9 mouse cellular contexts compared by ENCODE assay signal in genomic region chr16:5700731-5701255, GRCm38 (mm10).
DNase-seq lines count a peak whose midpoint lies in the region; ATAC-seq and TF ChIP-seq lines count a peak whose summit lies in the region.
"Had no signal": no experiment of that assay in that cellular context is flagged by ENCODE, and none has a peak within 500 bp of the region (broad histone marks: within the 10 kb centered on the region; RNA-seq: fewer than 3 reads in every experiment).

No protein-coding gene starts in this region.

- H3K36me3 ChIP-seq in kidney, postnatal 0 days (ENCODE audit: insufficient read depth, low read length): no peaks in the 10 kb centered on the region
- no peaks in the 10 kb centered on the region for H3K36me3 ChIP-seq in kidney, embryonic 15.5 days
- no peaks in the 10 kb centered on the region for H3K36me3 ChIP-seq in limb, embryonic 14.5 days (ENCODE audit: control insufficient read depth, insufficient read depth, low read length)

- H3K4me2 ChIP-seq in kidney, postnatal 0 days (ENCODE audit: low read length): no peak overlapping the region
- no peak overlapping the region for H3K4me2 ChIP-seq in kidney, embryonic 15.5 days
- H3K4me2 ChIP-seq in limb, embryonic 14.5 days (replicated peaks; ENCODE audit: low read depth, low read length, severe bottlenecking): no peak overlapping the region

- no peak for ATAC-seq in kidney, postnatal 0 days (replicated peaks; ENCODE audit: low FRiP score, low read depth)
- ATAC-seq in kidney, embryonic 15.5 days (replicated peaks; ENCODE audit: low FRiP score): no peak
- no peak for ATAC-seq in limb, embryonic 14.5 days (ENCODE audit: low FRiP score, low read depth)

- no peaks in the 10 kb centered on the region for H3K4me1 ChIP-seq in kidney, postnatal 0 days (replicated peaks; ENCODE audit: insufficient read depth, low read length)
- no peaks in the 10 kb centered on the region for H3K4me1 ChIP-seq in kidney, embryonic 15.5 days
- no peaks in the 10 kb centered on the region for H3K4me1 ChIP-seq in limb, embryonic 14.5 days (ENCODE audit: control insufficient read depth, insufficient read depth, low read length)
- no peaks in the 10 kb centered on the region for H3K4me1 ChIP-seq in cerebellum, adult 2 months (ENCODE audit: control insufficient read depth, insufficient read depth, low read length)

- TF ChIP-seq CTCF in kidney, postnatal 0 days (IDR thresholded peaks at IDR 0.05; ENCODE audit: low read depth): no peak
- TF ChIP-seq CTCF in cerebellum, adult 2 months (IDR thresholded peaks at IDR 0.05; ENCODE audit: borderline replicate concordance, insufficient read depth, low read depth, low read length): no peak

- no peak overlapping the region for H3K9ac ChIP-seq in kidney, postnatal 0 days (ENCODE audit: low read depth, low read length)
- H3K9ac ChIP-seq in kidney, embryonic 15.5 days: no peak overlapping the region
- H3K9ac ChIP-seq in limb, embryonic 14.5 days (ENCODE audit: low read depth, low read length, severe bottlenecking): no peak overlapping the region
- H3K9ac ChIP-seq: liver, embryonic 14.5 days had no signal

- H3K4me3 ChIP-seq in kidney, postnatal 0 days (replicated peaks; ENCODE audit: low read depth, low read length): no peak overlapping the region
- H3K4me3 ChIP-seq in kidney, embryonic 15.5 days (replicated peaks): no peak overlapping the region
- H3K4me3 ChIP-seq in limb, embryonic 14.5 days (replicated peaks; ENCODE audit: low read length): no peak overlapping the region
- no peak overlapping the region for H3K4me3 ChIP-seq in cerebellum, adult 2 months (replicated peaks; ENCODE audit: insufficient read depth, low read depth, low read length)
- H3K4me3 ChIP-seq: erythroblast, embryonic 14.5 days had no signal

- no peaks in the 10 kb centered on the region for H3K27me3 ChIP-seq in kidney, postnatal 0 days (ENCODE audit: insufficient read depth, low read length)
- no peaks in the 10 kb centered on the region for H3K27me3 ChIP-seq in kidney, embryonic 15.5 days
- H3K27me3 ChIP-seq in limb, embryonic 14.5 days (ENCODE audit: control insufficient read depth, insufficient read depth, low read length): no peaks in the 10 kb centered on the region
- H3K27me3 ChIP-seq in cerebellum, adult 2 months (ENCODE audit: control insufficient read depth, insufficient read depth, low read length): no peaks in the 10 kb centered on the region; the same call in 1 of the 2 replicates

- no peak overlapping the region for H3K27ac ChIP-seq in kidney, postnatal 0 days
- H3K27ac ChIP-seq in kidney, embryonic 15.5 days: no peak overlapping the region
- no peak overlapping the region for H3K27ac ChIP-seq in limb, embryonic 14.5 days (replicated peaks; ENCODE audit: low read depth, low read length)
- H3K27ac ChIP-seq in cerebellum, adult 2 months (ENCODE audit: insufficient read depth, low read length): no peak overlapping the region
- H3K27ac ChIP-seq: liver, embryonic 14.5 days had no signal

- no peaks in the 10 kb centered on the region for H3K9me3 ChIP-seq in kidney, postnatal 0 days (replicated peaks; ENCODE audit: low read length)
- no peaks in the 10 kb centered on the region for H3K9me3 ChIP-seq in kidney, embryonic 15.5 days (replicated peaks)
- H3K9me3 ChIP-seq in limb, embryonic 14.5 days (ENCODE audit: control insufficient read depth, low read length): no peaks in the 10 kb centered on the region

- WGBS in kidney, postnatal 0 days: 49% methylated on average over 9 of the region's 9 CpGs
- WGBS in kidney, embryonic 15.5 days: 47% methylated on average over 9 of the region's 9 CpGs
- WGBS in limb, embryonic 14.5 days: 46% methylated on average over 9 of the region's 9 CpGs
- WGBS in cerebellum, adult 2 months: 44% methylated on average over 9 of the region's 9 CpGs

- no peak for TF ChIP-seq POLR2A in limb, embryonic 14.5 days (IDR thresholded peaks at IDR 0.05; ENCODE audit: borderline replicate concordance, extremely low read depth, insufficient read depth, insufficient read length)
- TF ChIP-seq POLR2A in cerebellum, adult 2 months (IDR thresholded peaks at IDR 0.05; ENCODE audit: borderline replicate concordance, insufficient read depth, low read length): no peak

- DNase-seq in kidney, postnatal 0 days (ENCODE audit: low spot score): peak; percentile 73
- DNase-seq in NIH3T3 (ENCODE audit: low read depth): peak; percentile 56
- peak; percentile 63 for DNase-seq in embryo, embryonic 11 days
- DNase-seq in limb, embryonic 14.5 days (ENCODE audit: low spot score): peak; percentile 30
- no peak for DNase-seq in cerebellum, adult 2 months
- no peak for DNase-seq in cerebellum, postnatal 36 days

Comparison
In these comparisons a context has a peak if more than half of its experiments do, and no peak if none do; other contexts are left out.
1. DNase-seq: peak in kidney, postnatal 0 days (single experiment), NIH3T3 (single experiment), embryo, embryonic 11 days (single experiment) and limb, embryonic 14.5 days (single experiment); none in cerebellum, adult 2 months (0 of 2) and cerebellum, postnatal 36 days (0 of 2).